Mouse (Mus musculus) kidney, adult 11 months (tissue): Measurements from ENCODE around the gene H2-DMb1.

ENCODE experiments used
- DNase-seq: peaks from one replicate; pipeline ENCODE4 v3.0.0; 2022

The H2-DMb1 gene

DNA sequence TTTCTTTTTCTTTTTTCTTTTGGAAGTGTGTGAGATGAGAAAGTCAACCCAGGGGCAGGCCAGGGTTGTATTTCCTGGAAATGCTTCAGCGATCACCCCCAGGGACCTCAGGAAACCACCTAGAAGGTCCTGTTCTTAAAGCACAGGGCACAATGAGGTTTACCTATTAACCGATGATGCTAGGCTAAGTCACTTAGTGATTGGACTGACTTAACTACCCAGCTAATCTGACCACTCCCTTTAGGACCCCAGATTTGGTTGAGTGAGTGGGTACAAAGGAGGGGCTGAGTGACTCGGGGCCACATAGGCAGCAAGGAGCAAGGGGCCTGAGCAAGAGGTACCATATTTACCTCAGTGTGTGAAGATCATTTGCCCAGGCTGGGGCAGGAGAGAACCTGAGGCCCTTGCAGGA, 7.9 kb upstream of the H2-DMb1 start:
- DNase-seq = no peak

DNA sequence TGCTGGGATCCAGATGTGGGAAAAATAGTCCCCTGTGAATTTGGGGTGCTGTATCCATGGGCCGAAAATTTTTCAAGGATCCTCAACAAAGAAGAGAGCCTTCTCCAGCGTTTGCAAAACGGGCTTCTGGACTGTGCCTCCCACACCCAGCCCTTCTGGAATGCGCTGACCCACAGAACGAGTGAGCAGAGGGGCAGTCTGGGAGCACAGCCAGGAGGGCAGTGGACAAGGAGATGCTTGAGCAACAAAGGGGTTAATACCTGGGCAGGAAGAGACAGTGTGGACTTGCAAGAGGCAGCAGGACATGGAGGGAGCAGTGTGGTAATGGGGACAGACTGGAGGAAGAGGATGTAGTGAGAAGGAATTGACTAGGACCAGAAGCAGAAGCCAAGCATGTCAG, 2.7 kb downstream of the H2-DMb1 start:
- no peak for DNase-seq

DNA sequence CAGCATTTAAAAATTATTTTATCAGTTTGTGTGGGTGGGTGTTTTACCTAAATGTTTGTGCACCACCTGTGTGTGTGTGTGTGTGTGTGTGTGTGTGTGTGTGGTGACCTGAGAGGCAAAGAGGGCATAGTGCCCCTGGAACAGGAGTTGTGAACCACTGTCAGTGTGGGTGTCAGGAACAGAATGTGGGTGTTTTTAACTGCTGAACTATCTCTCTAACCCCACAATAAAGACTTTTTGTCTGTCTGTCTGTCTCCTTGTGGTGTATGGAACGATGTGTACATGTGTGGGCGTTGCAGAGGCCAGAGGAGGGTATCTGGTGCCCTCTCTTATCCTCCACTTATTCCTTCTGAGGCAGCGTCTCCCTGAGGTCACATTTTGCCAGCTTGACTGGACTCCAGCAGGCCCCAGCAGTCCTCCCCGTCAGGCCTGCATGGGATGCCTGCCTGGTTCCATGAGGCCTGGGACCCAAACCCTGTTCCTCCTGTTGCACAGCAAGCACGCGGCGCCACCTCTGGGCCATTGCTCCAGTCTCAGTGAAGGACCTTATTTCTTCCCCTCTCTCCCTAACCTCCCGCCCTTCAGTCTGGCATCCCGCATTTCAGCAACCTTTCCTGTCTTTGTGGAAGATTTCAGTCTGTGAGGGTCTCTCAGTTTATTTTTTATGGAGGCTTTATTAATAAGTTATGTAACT, 11.5 kb downstream of the H2-DMb1 start:
- no peak for DNase-seq

DNA sequence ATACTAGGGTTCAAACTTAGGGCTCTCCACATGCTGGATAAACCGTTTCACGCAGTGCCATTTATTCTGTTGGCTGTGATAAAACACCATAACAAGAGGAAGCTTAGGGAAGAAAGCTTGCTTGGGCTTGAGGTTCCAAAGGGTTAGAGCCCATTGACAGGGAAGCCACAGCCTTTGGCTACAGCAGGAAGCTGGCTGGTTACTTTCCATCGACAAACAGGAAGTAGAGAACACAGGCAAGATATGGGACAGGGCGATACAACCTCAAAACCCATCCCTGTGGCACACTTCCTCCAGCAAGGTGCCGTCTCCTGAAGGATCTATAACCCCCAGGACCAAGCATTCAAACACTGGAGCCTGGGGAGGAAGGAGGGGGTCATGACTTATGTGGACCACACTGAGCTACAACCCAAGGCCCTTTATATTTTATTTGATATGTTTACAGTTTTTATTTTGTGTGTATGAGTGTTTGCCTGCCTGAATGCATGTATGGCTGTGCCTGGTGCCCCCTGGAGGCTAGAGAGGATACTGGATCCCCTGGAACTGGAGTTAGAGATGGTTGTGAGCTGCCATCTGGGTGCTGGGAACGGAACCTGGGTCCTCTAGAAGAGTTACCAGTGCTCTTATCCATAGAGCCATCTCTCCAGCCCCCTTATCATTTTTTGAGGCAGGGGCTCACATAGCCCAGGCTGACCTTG, 12.3 kb downstream of the H2-DMb1 start:
- no peak for DNase-seq

DNA sequence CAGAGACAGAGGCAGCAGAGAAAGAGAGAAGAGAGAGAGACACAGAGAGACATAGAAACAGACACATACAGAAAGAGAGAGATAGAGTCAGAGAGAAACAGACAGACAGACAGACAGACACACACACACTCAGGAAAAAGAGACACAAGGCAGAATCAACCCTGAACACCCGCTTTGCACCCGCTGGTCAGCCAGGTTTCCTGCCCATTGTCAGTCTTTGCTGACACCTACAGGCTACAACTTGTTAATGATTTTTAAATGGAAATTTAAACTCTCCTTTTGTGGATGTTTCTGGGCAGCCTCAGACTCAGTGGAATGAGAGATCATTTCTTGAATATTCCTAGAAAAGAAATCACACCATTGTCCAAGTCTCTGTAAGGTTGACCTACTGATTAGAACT, 16.4 kb downstream of the H2-DMb1 start:
- DNase-seq = peak; percentile 22

DNA sequence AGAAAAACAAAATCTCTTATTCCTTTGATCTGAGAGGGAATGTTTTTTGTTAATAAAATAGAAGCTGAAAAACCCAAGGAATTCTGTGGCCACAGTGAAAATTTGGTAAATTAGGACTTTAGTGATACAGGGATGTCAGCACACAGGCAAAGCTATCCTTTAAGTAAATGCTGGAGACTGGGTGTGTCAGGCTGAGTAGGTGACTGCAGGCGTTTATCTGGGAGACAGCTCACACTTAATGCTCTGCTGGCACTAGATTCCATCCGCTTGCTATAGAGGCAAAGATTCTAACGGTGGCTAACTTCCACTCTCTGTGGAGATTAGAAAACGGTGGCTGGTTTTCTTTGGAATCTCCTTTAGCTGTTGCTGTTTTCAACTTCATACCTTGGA, 17.6 kb downstream of the H2-DMb1 start:
- no peak for DNase-seq

DNA sequence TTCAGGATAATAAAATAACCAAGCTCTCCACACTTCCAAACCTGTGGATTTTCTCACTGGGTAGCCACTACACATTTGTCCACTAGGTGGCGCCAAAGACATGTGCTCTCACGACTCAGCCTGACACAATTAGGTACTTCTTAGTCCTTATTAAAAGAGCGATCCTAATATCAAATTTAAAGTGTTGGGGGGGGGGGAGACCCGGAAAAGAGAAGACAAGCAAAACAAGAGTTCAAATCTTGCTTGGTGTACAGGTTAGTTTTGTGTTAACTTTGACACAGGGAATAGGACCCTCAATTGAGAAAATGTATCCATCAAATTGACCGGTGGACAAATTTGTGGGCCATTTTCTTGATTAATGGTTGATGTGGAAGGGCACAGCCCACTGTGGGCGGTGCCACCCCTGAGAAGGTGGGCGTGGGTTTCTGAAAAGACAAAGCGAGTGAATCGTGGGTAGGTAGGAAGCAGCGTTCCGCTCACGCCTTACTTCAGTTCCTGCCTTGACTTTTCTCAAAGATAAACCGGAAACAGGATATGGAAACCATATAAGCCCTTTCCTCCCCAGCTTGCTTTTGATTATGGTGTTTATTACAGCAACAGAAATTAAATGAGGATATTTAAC, 18.1 kb downstream of the H2-DMb1 start:
- peak; percentile 64 for DNase-seq

DNA sequence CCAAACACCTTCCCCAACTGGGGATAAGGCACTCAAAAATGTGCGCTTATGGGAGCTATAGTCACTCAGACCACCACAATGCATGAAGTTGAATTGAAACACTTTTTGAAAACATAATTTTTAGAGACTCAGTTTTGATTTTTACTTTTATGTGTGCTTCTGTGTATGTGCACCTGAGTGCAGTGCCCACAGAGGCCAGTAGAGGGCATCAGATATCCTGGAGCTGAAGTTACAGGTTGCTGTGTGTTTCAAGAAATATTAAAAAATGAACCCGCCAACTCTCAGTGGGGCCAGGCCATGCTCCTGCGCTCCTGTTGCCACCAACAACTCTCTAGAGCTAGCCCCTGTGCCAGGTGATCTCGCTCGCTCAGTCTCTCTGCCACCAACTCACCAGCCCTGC, 19.7 kb downstream of the H2-DMb1 start:
- no peak for DNase-seq

DNA sequence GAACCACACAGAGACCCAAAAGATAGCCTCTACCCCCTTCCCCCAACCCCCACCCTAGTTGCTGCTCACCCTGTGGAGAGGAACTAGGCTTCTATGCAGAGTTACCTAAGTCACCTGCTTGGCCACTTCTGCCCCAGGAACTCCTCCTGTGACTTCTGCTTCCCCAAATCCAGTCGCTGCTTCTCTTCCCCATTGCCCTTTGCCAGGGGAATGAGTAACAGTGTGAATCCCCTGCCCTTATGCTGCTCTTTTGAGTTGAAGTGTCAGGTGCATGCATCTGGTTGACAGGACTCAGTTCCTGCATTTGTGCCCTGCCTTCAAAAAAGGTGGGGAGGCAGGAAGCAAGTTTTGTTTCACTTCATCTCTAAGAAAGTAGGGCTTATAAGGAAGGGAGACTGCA, 21.2 kb downstream of the H2-DMb1 start:
- no peak for DNase-seq

DNA sequence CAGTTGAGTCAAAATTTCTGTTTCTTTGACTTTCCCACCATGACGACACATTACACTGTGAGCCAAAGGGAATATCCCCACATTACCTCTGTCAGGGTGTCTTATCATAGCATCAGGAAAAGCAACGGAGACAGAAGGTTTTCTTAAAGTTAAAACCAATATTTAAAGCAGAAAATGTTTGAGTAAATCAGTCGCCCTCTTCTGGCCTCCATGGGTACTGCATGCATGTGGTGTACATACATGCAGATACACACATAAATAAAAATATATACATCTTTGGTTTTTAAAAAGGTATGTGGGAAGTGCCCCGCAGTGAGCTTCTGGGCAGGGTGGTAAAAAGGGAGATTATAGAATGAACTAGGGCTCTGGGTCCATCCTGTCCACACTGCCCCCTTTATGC, 24.3 kb downstream of the H2-DMb1 start:
- DNase-seq = no peak

DNA sequence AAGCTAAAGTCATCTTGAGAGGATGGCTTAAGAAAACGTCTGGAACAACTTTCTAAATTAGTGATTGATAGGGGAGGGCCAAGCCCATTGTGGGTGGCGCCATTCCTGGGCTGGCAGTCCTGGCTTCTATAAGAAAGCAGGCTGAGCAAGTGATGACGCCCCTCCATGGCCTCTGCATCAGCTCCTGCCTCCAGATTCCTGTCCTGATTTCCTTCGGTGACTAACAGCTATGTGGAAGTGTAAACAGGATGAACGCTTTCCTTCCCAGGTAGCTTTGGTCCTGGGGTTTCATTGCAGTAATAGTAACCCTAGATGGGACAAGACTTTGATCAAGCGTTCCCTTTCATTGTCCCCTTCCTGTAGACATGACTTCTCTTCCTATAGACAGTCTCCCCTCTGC, 26.1 kb downstream of the H2-DMb1 start:
- DNase-seq = no peak

DNA sequence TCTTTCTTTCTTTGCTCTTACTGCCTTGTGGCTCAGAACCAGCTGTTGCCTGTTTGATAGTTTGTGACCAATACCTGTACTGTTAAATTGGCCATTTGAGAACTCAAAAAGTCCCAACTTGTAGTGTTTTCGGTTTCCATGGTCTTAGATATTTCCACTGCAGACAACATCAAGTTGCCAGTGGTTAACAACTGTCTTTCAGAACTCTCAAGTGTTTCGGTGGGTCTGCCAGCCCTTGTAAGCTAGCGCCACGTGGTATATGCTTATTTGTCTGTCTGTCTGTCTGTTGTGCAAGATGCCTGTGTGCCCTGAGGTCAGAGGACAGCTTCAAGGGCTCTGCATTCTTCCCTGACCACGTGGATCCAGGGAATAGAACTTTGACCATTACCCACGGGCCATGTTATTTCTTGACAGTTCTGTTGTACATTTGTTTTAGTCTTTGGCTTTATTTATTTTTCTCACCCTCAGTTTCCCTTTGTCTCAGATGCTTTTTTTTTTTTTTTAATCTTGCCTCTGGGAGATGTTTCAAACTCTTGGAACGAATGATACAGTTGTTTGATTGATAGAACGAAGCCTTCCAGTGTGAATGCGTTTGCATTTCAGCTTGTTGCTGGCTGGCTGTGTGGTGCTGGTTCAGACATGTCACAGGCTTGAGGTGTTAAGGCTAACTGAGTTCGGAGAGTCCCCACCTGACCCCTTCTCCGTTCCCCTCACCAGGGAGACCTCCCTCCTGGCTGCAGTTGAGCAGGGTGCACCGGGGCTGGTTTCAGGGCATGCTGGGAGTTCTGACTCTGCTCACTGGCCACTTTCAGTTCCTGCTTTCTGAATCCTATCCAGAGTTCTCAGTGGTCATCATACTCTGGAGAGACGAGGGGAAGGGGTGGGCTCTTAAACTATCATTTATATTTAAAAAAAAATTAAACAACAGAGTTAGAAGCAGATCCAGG, 27.3 kb downstream of the H2-DMb1 start:
- DNase-seq = no peak

DNA sequence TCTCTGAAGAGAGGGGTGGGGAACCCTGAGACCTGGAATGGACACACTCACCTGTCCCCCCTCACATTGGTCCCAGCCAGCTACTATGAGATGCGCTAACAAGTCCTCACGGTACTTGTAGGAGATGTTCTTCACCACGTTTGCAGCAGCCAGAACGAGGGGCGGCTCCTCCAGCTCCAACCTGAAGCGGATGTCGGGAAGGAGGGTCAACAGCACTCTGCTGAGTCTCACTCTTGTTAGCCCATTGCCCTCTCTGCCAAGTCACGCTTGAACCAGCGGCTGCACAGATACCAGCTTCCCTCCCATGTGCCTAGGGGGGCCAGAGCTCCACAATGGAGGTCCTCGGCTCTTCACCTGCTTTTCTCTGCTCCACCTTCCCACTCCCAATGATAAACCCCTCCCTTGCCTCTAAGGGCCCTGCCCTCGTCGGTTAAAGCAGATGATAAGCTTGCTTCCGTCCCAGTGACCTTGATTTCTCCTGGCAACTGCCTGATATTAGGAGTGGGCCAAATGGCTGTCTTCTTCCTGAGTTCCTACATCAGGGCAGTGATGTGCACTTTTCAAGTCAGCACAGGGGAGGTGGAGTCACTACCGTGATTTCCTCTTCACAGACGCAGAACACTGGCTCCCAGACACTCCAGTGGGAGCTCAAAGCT, 30.8 kb downstream of the H2-DMb1 start:
- DNase-seq = no peak

DNA sequence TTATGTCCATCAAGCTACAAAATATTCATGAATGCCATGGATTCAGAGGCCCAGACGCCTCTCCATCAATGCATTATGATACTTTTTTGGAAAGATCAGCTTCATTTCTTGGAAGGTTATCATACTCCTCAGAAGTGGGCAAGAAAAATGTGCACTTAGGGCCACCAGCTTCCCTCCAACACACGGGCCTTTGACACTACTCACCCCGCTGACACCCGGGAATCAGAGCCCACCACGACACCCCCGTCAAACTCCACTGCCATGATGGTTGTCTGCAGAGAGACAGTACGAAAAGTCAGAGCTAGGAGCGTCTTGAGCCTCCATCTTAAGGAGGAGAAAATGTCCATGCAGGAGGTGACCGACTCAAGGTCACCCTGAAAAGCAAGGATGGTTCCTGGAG, 32.7 kb downstream of the H2-DMb1 start:
- DNase-seq = no peak

DNA sequence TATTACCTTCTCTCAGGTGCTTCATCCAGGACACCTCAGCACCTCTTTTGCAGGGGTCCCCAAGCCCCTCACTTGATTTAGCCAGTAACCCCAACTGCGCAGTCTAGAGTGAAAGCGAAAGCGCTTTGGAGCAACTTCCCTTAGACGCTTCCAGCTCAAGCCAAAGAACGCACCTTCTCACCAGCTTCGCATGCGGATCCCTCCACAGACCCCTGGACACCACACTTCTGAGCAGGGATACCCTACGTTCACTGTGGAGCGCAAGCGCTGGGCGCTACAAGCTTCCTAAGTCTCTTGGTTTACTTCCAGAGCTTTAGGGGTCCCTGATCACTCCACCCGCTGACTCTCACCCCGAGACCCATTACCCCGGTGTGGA, 34.0 kb downstream of the H2-DMb1 start:
- no peak for DNase-seq

DNA sequence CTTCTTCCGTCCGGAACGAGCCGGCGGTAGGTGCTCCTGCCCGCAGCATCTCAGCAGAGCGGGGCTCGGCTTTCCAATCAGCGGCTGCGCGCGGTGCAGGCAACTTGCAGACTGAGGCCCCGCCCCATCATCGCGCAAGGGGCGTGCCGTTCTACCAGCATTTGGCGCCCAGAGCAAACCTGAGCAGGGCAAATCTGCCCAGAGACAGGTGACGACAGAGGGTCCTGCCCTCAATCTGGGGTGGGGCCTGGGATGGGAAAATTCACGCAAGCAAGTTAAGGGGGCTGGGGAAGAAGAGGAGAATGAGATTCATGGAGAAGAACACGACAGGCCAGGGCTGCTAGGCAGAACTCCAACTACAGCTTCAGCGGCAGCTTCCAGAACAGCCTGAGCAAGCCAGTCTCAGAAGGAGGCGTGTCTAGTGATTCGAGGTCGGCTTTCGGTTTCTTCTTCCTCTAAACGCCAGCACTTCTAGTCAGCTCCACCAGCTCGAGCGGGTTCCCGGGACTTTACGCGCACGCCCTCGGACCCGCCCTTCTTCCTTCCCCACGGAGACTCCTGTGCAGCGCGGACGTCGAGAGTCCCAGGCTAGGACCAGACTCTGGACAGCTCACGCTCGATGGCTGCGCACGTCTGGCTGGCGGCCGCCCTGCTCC, 34.5 kb downstream of the H2-DMb1 start, which contains the start of the genes Tap1 and Psmb9:
Gene Tap1, plus strand, starts transcription at position 293 of the 656 bp plus-strand sequence.
Gene Psmb9, minus strand, starts transcription at position 504 of the 656 bp plus-strand sequence.
- DNase-seq = peak; percentile 97

DNA sequence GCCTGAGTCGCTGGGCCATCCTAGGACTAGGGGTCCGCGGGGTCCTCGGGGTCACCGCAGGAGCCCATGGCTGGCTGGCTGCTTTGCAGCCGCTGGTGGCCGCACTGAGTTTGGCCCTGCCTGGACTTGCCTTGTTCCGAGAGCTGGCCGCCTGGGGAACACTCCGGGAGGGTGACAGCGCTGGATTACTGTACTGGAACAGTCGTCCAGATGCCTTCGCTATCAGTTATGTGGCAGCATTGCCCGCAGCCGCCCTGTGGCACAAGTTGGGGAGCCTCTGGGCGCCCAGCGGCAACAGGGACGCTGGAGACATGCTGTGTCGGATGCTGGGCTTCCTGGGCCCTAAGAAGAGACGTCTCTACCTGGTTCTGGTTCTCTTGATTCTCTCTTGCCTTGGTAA, 35.1 kb downstream of the H2-DMb1 start:
- DNase-seq = no peak

DNA sequence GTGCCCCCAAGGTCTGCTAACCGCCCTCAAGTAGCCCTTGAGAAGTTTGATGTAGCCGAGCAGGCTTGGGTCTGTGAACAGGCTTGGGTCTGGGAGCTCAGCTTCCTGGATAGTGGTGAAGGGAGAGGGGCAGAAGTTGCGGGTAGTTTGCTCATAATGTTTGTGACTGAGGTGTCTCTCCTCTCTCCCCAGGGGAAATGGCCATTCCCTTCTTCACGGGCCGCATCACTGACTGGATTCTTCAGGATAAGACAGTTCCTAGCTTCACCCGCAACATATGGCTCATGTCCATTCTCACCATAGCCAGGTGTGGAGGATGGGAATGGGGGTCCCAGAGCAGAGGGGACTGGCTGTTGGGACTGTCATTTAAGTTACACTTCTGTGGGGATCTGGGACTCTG, 36.1 kb downstream of the H2-DMb1 start:
- no peak for DNase-seq

DNA sequence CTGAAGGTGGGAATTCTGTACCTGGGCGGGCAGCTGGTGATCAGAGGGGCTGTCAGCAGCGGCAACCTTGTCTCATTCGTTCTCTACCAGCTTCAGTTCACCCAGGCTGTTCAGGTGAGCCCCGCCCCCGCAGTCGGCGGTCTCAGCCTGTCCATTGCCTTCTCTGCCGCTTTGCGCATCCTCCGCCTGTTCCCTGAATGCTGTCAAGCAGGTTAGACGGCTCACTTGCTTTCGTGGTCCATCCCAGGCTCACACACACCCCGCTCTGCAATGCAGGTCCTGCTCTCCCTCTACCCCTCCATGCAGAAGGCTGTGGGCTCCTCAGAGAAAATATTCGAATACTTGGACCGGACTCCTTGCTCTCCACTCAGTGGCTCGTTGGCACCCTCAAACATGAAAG, 40.0 kb downstream of the H2-DMb1 start:
- no peak for DNase-seq

DNA sequence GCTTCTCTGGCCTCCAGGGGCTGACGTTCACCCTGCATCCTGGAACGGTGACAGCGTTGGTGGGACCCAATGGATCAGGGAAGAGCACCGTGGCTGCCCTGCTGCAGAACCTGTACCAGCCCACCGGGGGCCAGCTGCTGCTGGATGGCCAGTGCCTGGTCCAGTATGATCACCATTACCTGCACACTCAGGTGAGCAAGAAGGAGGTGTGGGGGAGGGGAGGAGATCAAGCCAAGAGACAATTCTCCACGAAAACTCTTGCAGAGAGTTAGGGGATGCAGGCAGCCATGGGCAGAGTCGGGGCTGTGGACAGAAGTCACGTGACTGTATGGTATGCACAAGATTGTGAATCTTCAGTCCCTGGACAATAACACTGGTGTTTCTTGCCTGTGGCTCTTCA, 40.6 kb downstream of the H2-DMb1 start:
- no peak for DNase-seq

DNA sequence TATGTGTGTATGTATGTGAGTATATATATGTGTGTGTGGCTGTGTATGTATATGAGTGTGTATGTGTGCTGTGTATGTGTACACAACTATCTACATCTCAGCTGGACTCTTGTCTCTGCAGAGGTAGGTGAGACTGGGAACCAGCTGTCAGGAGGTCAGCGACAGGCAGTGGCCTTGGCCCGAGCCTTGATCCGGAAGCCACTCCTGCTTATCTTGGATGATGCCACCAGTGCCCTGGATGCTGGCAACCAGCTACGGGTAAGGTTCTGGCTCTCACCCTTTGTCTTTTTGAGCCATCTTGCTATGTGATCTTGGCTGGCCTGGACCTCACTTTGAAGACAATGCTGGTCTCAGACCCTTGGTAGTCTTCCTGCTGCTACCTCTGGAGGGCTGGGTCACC, 41.9 kb downstream of the H2-DMb1 start:
- DNase-seq = no peak

DNA sequence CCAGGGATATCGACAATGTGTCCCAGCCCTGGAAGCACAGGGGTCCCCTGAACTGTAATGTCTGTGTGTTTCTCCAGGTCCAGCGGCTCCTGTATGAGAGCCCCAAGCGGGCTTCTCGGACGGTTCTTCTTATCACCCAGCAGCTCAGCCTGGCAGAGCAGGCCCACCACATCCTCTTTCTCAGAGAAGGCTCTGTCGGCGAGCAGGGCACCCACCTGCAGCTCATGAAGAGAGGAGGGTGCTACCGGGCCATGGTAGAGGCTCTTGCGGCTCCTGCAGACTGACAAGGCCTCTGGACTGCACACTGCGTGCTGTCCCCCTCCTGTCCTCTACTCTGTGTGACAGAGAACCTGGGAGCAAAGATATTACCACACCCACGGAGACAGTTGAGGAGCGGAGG, 43.6 kb downstream of the H2-DMb1 start:
- no peak for DNase-seq
